Mouse (Mus musculus) layer of hippocampus, postnatal 14 days (tissue): Measurements from ENCODE around the gene Cisd3. TPM values are rescaled to one million over a fixed set of nuclear protein-coding genes. Genes with fewer than 3 reads are reported as not detected.

ENCODE experiments used
- microRNA-seq, 2 experiments: library from miRNA; unstranded; fragments of <30 nt; microRNA quantifications; one replicate each; pipeline ENCODE4 v1.2.0; 2021
- total RNA-seq, 2 experiments: library from RNA; stranded (reverse); gene quantifications; 2 replicates each; pipeline ENCODE4 v1.2.3; 2021

The Cisd3 gene
- total RNA-seq, 2 experiments from 2014 or later, result 47.1 to 50.2 TPM

Small RNA genes within 50 kb of the gene (microRNA-seq; reads per million reads assigned to microRNA genes)
- gene Gm24158 (0 reads per million in 2 experiments), gene Mir6927 (0.85 to 1.4 reads per million in 2 experiments)

Other genes starting within 250 kb of the Cisd3 start
- not detected for gene 4933428G20Rik, start 185.5 kb upstream of the Cisd3 start, total RNA-seq
- gene Srcin1, start 109.6 kb upstream of the Cisd3 start, total RNA-seq, result 100 to 1,000 TPM; 309 to 331 TPM
- 10 to 100 TPM; 12.1 to 13.5 TPM for gene Epop, start 56.1 kb upstream of the Cisd3 start, total RNA-seq
- gene Mllt6, start 22.4 kb upstream of the Cisd3 start, total RNA-seq, result 10 to 100 TPM; 72.8 to 83.8 TPM
- gene Pcgf2, start 14.7 kb downstream of the Cisd3 start, total RNA-seq, result 10 to 100 TPM; 29.9 to 32.7 TPM
- gene Psmb3, start 17.6 kb downstream of the Cisd3 start, total RNA-seq, result 100 to 1,000 TPM; 140 to 149 TPM
- gene Pip4k2b, start 58.9 kb downstream of the Cisd3 start, total RNA-seq, result 100 to 1,000 TPM; 115 to 118 TPM
- 10 to 100 TPM; 21.3 to 21.4 TPM for gene Cwc25, start 80.7 kb downstream of the Cisd3 start, total RNA-seq
- 1 to 10 TPM in 1 of 2 experiments, under 1 TPM in 1; 0.58 to 2.0 TPM for gene 1700001P01Rik, start 90.1 kb downstream of the Cisd3 start, total RNA-seq
- 100 to 1,000 TPM; 372 to 419 TPM for gene Rpl23, start 96.6 kb downstream of the Cisd3 start, total RNA-seq
- 100 to 1,000 TPM; 114 to 123 TPM for gene Lasp1, start 113.2 kb downstream of the Cisd3 start, total RNA-seq
- 10 to 100 TPM; 44.2 to 49.6 TPM for gene B230217C12Rik, start 155.0 kb downstream of the Cisd3 start, total RNA-seq
- under 1 TPM; 0.41 to 0.50 TPM for gene Fbxo47, start 198.3 kb downstream of the Cisd3 start, total RNA-seq